Mouse (Mus musculus): ENCODE data around the gene Chd8.

- TF ChIP-seq GATA1 (IDR thresholded peaks at IDR 0.05; ENCODE audit: low read length) (no peak), TAL1 (IDR thresholded peaks at IDR 0.05; ENCODE audit: low read length) (no peak)
Observed at GRCm38 (mm10) chr14:52188788-52189187, 68.8 kb downstream of the Chd8 start.
